Mouse (Mus musculus) forebrain, embryonic 12.5 days (tissue): ENCODE data around the gene Sugct. TPM values are rescaled to one million over a fixed set of nuclear protein-coding genes. Genes with fewer than 3 reads are reported as not detected.

ENCODE experiments used
- ATAC-seq: fragments of 200-750 bp; cut with Nextera tagmentation; 2 replicates; pipeline ENCODE4 v1.8.0; 2017; ENCODE audit warnings: moderate TSS enrichment; ENCODE audit not compliant: low FRiP score
- H3K27ac ChIP-seq: fragments of 300-500 bp; sonication (generic); 2 replicates; pipeline ENCODE4 v1.5.1; 2016; ENCODE audit warnings: mild to moderate bottlenecking
- H3K27me3 ChIP-seq: fragments of 300-500 bp; sonication (generic); 2 replicates; pipeline ENCODE4 v1.6.1; 2016; ENCODE audit warnings: mild to moderate bottlenecking
- H3K36me3 ChIP-seq: fragments of 300-500 bp; sonication (generic); replicated peaks from 2 replicates; pipeline ENCODE4 v1.6.1; 2016; ENCODE audit warnings: mild to moderate bottlenecking
- H3K4me1 ChIP-seq: fragments of 300-500 bp; sonication (generic); 2 replicates; pipeline ENCODE4 v1.6.1; 2016
- H3K4me2 ChIP-seq: fragments of 300-500 bp; sonication (generic); 2 replicates; pipeline ENCODE4 v1.6.1; 2016; ENCODE audit warnings: mild to moderate bottlenecking, moderate library complexity
- H3K4me3 ChIP-seq: fragments of 300-500 bp; sonication (generic); replicated peaks from 2 replicates; pipeline ENCODE4 v1.5.1; 2016; ENCODE audit warnings: mild to moderate bottlenecking
- H3K9ac ChIP-seq: fragments of 300-500 bp; sonication (generic); 2 replicates; pipeline ENCODE4 v1.6.1; 2016; ENCODE audit warnings: mild to moderate bottlenecking
- H3K9me3 ChIP-seq: fragments of 300-500 bp; sonication (generic); 2 replicates; pipeline ENCODE4 v1.6.1; 2016
- WGBS: fragments of 180-500 bp; shearing (Covaris S2); methylation state at CpG from one replicate; pipeline ENCODE4 v1.1.7; 2016; 5-methylcytosine and 5-hydroxymethylcytosine counted together
- polyA plus RNA-seq: library from polyadenylated mRNA; unstranded; fragments of >200 nt; fragmentation: Nextera tagmentation; extraction: Ambion mirVana; gene quantifications from 2 replicates; pipeline ENCODE4 v1.2.1, GENCODE M21; 2016

Gene Sugct
- polyA plus RNA-seq, 1 experiment from 2014 or later, result 2.4 TPM

DNA sequence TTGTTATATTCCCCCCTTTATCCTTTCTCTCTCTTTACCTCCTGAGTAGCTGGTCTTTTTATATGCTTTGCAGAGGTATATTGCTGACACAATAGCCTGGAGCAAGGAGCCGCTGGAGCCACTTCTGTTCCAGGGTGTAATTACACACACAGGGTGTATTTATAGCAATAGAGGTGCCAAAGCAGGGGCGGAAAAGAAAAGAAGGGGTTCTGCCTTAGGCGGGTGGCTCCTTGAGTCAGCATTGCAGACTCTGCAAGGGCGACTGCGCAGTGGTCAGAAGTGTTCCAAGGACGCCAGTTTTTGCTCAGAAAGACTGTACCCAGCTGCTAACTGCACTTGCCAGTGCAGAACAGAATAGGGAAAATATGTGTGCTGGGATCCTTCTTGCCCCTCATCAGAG lies 869.7 kb downstream of the Sugct start:
- 61% methylated on average over 6 of the region's 6 CpGs for WGBS
- Histone ChIP-seq H3K27ac (no peak overlapping the region), H3K4me3 (no peak overlapping the region), H3K27me3 (no peaks in the 10 kb centered on the region), H3K36me3 (no peaks in the 10 kb centered on the region), H3K9me3 (no peaks in the 10 kb centered on the region), H3K4me2 (no peak overlapping the region), H3K9ac (no peak overlapping the region), H3K4me1 (no peaks in the 10 kb centered on the region)
- no peak for ATAC-seq

GRCm38 (mm10) chr13:16821785-16822184 lies 873.6 kb downstream of the Sugct start:
- Histone ChIP-seq H3K27ac (no peak overlapping the region), H3K4me3 (no peak overlapping the region)

GRCm38 (mm10) chr13:16817471-16817870 lies 877.9 kb downstream of the Sugct start:
- Histone ChIP-seq H3K27ac (no peak overlapping the region), H3K4me1 (no peaks in the 10 kb centered on the region), H3K4me3 (no peak overlapping the region), H3K27me3 (no peaks in the 10 kb centered on the region), H3K9ac (no peak overlapping the region), H3K36me3 (no peaks in the 10 kb centered on the region), H3K4me2 (no peak overlapping the region), H3K9me3 (no peaks in the 10 kb centered on the region)
- 73% methylated on average over 6 of the region's 6 CpGs for WGBS
- ATAC-seq, result no peak

More at GRCm38 (mm10) chr13:16821785-16822184, 873.6 kb downstream of the Sugct start:
- H3K36me3 ChIP-seq, result no peaks in the 10 kb centered on the region
- WGBS, result 93% methylated on average over 4 of the region's 4 CpGs
- H3K9ac ChIP-seq, result no peak overlapping the region
- no peaks in the 10 kb centered on the region for H3K27me3 ChIP-seq
- ATAC-seq, result no peak
- no peaks in the 10 kb centered on the region for H3K4me1 ChIP-seq
- no peak overlapping the region for H3K4me2 ChIP-seq
- no peaks in the 10 kb centered on the region for H3K9me3 ChIP-seq

- no peak overlapping the region for H3K4me2 ChIP-seq
- no peak overlapping the region for H3K27ac ChIP-seq
- no peak overlapping the region for H3K9ac ChIP-seq
- no peak for ATAC-seq
- no peaks in the 10 kb centered on the region for H3K36me3 ChIP-seq
- H3K4me1 ChIP-seq, result no peaks in the 10 kb centered on the region
- H3K9me3 ChIP-seq, result no peaks in the 10 kb centered on the region
- H3K27me3 ChIP-seq, result no peaks in the 10 kb centered on the region
- 90% methylated on average over 5 of the region's 5 CpGs for WGBS
- no peak overlapping the region for H3K4me3 ChIP-seq
Measured at GRCm38 (mm10) chr13:16816747-16817146, 878.6 kb downstream of the Sugct start.

- Histone ChIP-seq H3K4me3 (no peak overlapping the region), H3K9me3 (no peaks in the 10 kb centered on the region), H3K4me2 (no peak overlapping the region), H3K27ac (no peak overlapping the region), H3K9ac (no peak overlapping the region), H3K4me1 (no peaks in the 10 kb centered on the region), H3K36me3 (no peaks in the 10 kb centered on the region), H3K27me3 (no peaks in the 10 kb centered on the region)
- no peak for ATAC-seq
- 94% methylated on average over 2 of the region's 2 CpGs for WGBS
Measured at GRCm38 (mm10) chr13:16812268-16812667, 883.1 kb downstream of the Sugct start.

Other genes starting within 250 kb of the Sugct start
- gene Mplkip, start 361 bp downstream of the Sugct start, polyA plus RNA-seq, result 48.2 and 56.7 TPM in 2 replicates
- 18.8 and 27.7 TPM in 2 replicates for gene Cdk13, start 109.5 kb upstream of the Sugct start, polyA plus RNA-seq
- 134 and 141 TPM in 2 replicates for gene Rala, start 248.7 kb upstream of the Sugct start, polyA plus RNA-seq